Mouse (Mus musculus) G1E (cell line): ENCODE data around the gene B4galnt1. TPM values are rescaled to one million over a fixed set of nuclear protein-coding genes. Genes with fewer than 3 reads are reported as not detected.

Source experiments
- ATAC-seq: 2 replicates; pipeline ENCODE4 v1.8.0; 2016; ENCODE audit warnings: mild to moderate bottlenecking; ENCODE audit not compliant: insufficient number of reproducible peaks, poor library complexity, low FRiP score, severe bottlenecking; ENCODE audit errors: extremely low read depth
- DNase-seq: peaks from one replicate; pipeline ENCODE4 v3.0.0; 2012; ENCODE audit warnings: low spot score
- H3K27me3 ChIP-seq: 2 replicates; pipeline ENCODE4 v1.6.1; 2012; ENCODE audit warnings: mild to moderate bottlenecking, low read length, inconsistent platforms; ENCODE audit not compliant: insufficient read depth
- H3K36me3 ChIP-seq: replicated peaks from 2 replicates; pipeline ENCODE3; 2012; ENCODE audit warnings: mild to moderate bottlenecking, inconsistent platforms
- H3K4me1 ChIP-seq: 2 replicates; pipeline ENCODE4 v1.6.1; 2012; ENCODE audit warnings: low read depth, low read length, inconsistent platforms, mixed read lengths; ENCODE audit not compliant: insufficient read depth
- H3K4me3 ChIP-seq: 2 replicates; pipeline ENCODE4 v1.5.1; 2012; ENCODE audit warnings: low read depth, mild to moderate bottlenecking, inconsistent platforms, low read length, moderate library complexity, mixed read lengths
- H3K9me3 ChIP-seq: replicated peaks from 2 replicates; pipeline ENCODE4 v1.6.1; 2012; ENCODE audit warnings: inconsistent platforms
- CTCF ChIP-seq: IDR thresholded peaks from 2 replicates; pipeline ENCODE4 v1.5.1; 2012; ENCODE audit warnings: low read depth, low read length, inconsistent platforms, mixed read lengths
- GATA1 ChIP-seq: IDR thresholded peaks from 2 replicates; pipeline ENCODE4 v1.6.1; 2012; ENCODE audit warnings: borderline replicate concordance, low read length, inconsistent platforms, mixed read lengths
- GATA2 ChIP-seq: IDR thresholded peaks from 2 replicates; pipeline ENCODE4 v1.6.1; 2012; ENCODE audit warnings: low read depth, low read length, inconsistent platforms, borderline replicate concordance
- POLR2AphosphoS5 ChIP-seq: IDR thresholded peaks from 2 replicates; pipeline ENCODE4 v1.6.1; 2012; ENCODE audit warnings: low read depth, low read length, inconsistent platforms; ENCODE audit not compliant: insufficient replicate concordance
- TAL1 ChIP-seq: conservative IDR thresholded peaks from 2 replicates; pipeline ENCODE4 v1.6.1; 2012; ENCODE audit warnings: low read depth, low read length, inconsistent platforms, mixed read lengths
- polyA plus RNA-seq: library from polyadenylated mRNA; stranded (reverse); fragments of >175 nt; gene quantifications from 2 replicates; pipeline ENCODE4 v1.2.3, GENCODE M21; 2012
- total RNA-seq, 2 experiments: library from RNA; stranded (forward) in 1 of 2; stranded (reverse) in 1 of 2; fragments of 200-1000 nt in 1 of 2; fragments of >200 nt in 1 of 2; fragmentation: Nextera tagmentation in 1 of 2; gene quantifications; 2 replicates each; pipeline ENCODE4 v1.2.3; 2014 to 2017

B4galnt1 gene
- total and polyA plus RNA-seq, 3 experiments, result 65.0 to 318 (median 173) TPM

GRCm38 (mm10) chr10:127153323-127153722 is 11.7 kb upstream of the B4galnt1 start:
- no peaks in the 10 kb centered on the region for H3K27me3 ChIP-seq
- H3K4me3 ChIP-seq, result no peak overlapping the region
- DNase-seq (no peak), ATAC-seq (no peak)
- no peak for TF ChIP-seq TAL1
- TF ChIP-seq CTCF, result no peak
- no peak for TF ChIP-seq POLR2AphosphoS5
- TF ChIP-seq GATA2, result no peak
- TF ChIP-seq GATA1, result no peak
- no peaks in the 10 kb centered on the region for H3K36me3 ChIP-seq
- H3K4me1 ChIP-seq, result peaks cover 9% of the 10 kb centered on the region
- peaks cover 8% of the 10 kb centered on the region for H3K9me3 ChIP-seq

- DNase-seq, result no peak
- H3K27me3 ChIP-seq, result no peaks in the 10 kb centered on the region
- H3K36me3 ChIP-seq, result no peaks in the 10 kb centered on the region
- H3K4me1 ChIP-seq, result peaks cover 16% of the 10 kb centered on the region
- no peak for ATAC-seq
- TF ChIP-seq CTCF, result no peak
- TF ChIP-seq TAL1, result no peak
- no peak for TF ChIP-seq POLR2AphosphoS5
- no peak for TF ChIP-seq GATA1
- TF ChIP-seq GATA2, result no peak
- H3K4me3 ChIP-seq, result no peak overlapping the region
- H3K9me3 ChIP-seq, result peaks cover 8% of the 10 kb centered on the region
Measured at GRCm38 (mm10) chr10:127154241-127154640, 10.8 kb upstream of the B4galnt1 start.

- Histone ChIP-seq H3K36me3 (no peaks in the 10 kb centered on the region), H3K4me3 (no peak overlapping the region), H3K4me1 (peaks cover 18% of the 10 kb centered on the region), H3K9me3 (peaks cover 8% of the 10 kb centered on the region), H3K27me3 (no peaks in the 10 kb centered on the region)
- ATAC-seq (no peak), DNase-seq (no peak)
- no peak for TF ChIP-seq GATA2
- no peak for TF ChIP-seq GATA1
- no peak for TF ChIP-seq TAL1
- no peak for TF ChIP-seq POLR2AphosphoS5
- TF ChIP-seq CTCF, result no peak
Measured at GRCm38 (mm10) chr10:127154652-127155051, 10.4 kb upstream of the B4galnt1 start.

- no peak for DNase-seq
- peaks cover 21% of the 10 kb centered on the region for H3K4me1 ChIP-seq
- TF ChIP-seq POLR2AphosphoS5 (no peak), GATA1 (no peak), GATA2 (no peak), CTCF (no peak), TAL1 (no peak)
- H3K4me3 ChIP-seq, result no peak overlapping the region
- no peak for ATAC-seq
- peaks cover 8% of the 10 kb centered on the region for H3K9me3 ChIP-seq
- H3K27me3 ChIP-seq, result no peaks in the 10 kb centered on the region
- H3K36me3 ChIP-seq, result no peaks in the 10 kb centered on the region
Measured at GRCm38 (mm10) chr10:127156089-127156488, 8.9 kb upstream of the B4galnt1 start.

GRCm38 (mm10) chr10:127156511-127156910 is 8.5 kb upstream of the B4galnt1 start:
- TF ChIP-seq GATA2 (no peak), TAL1 (no peak), POLR2AphosphoS5 (no peak), CTCF (no peak), GATA1 (no peak)
- Histone ChIP-seq H3K4me3 (no peak overlapping the region), H3K36me3 (no peaks in the 10 kb centered on the region), H3K4me1 (peaks cover 21% of the 10 kb centered on the region), H3K9me3 (peaks cover 8% of the 10 kb centered on the region), H3K27me3 (no peaks in the 10 kb centered on the region)
- DNase-seq, result no peak
- no peak for ATAC-seq

- no peak overlapping the region for H3K4me3 ChIP-seq
- TF ChIP-seq POLR2AphosphoS5, result no peak
- no peaks in the 10 kb centered on the region for H3K27me3 ChIP-seq
- H3K4me1 ChIP-seq, result peaks cover 28% of the 10 kb centered on the region
- DNase-seq (no peak), ATAC-seq (no peak)
- H3K9me3 ChIP-seq, result no peaks in the 10 kb centered on the region
- peaks cover 6% of the 10 kb centered on the region for H3K36me3 ChIP-seq
Measured at GRCm38 (mm10) chr10:127158471-127158870, 6.6 kb upstream of the B4galnt1 start.

- ATAC-seq (no peak), DNase-seq (no peak)
- H3K9me3 ChIP-seq, result no peaks in the 10 kb centered on the region
- peaks cover 11% of the 10 kb centered on the region for H3K36me3 ChIP-seq
- H3K4me3 ChIP-seq, result no peak overlapping the region
- TF ChIP-seq GATA2 (no peak), TAL1 (no peak), GATA1 (no peak), POLR2AphosphoS5 (no peak)
- no peaks in the 10 kb centered on the region for H3K27me3 ChIP-seq
- H3K4me1 ChIP-seq, result peaks cover 41% of the 10 kb centered on the region
Measured at GRCm38 (mm10) chr10:127160081-127160480, 4.9 kb upstream of the B4galnt1 start.
